Mouse (Mus musculus) kidney, adult 2 months (tissue): ENCODE results near the gene Fam163b.

Experiments used
- CTCF ChIP-seq: fragments of 200-500 bp; conservative IDR thresholded peaks from 2 replicates; pipeline ENCODE4 v1.5.1; 2011; ENCODE audit warnings: low read depth, mild to moderate bottlenecking, control low read depth, low read length, moderate library complexity, mixed read lengths; ENCODE audit not compliant: insufficient read depth, insufficient read length
- POLR2A ChIP-seq: fragments of 200-500 bp; IDR thresholded peaks from one replicate; pipeline ENCODE4 v1.6.1; 2011; ENCODE audit warnings: low read depth, low read length, control low read depth

- TF ChIP-seq CTCF (no peak), POLR2A (no peak)
These were observed 45.0 kb downstream of the Fam163b start for GRCm38 (mm10) chr2:27097241-27097656.
